Comparison of ENCODE assay signal across 8 mouse cellular contexts in the genomic region with DNA sequence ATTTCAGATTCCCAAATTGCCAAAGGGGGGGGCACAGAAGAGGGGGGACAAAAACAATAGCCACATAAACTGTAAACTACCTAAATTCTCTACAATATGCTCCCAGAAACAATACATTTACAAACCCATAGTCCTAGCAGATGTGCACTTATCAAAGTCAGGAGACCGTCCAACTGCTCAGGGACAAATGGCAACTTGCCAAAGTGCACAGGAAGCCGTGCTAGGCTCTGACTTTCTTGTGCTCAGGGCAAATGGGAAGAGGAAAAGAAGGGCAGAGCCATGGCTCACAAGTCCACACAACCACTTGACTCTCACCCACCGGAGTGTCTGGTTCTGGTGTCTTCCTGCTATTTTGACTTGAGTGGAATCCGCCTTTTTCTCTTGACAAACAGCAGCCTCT. TPM values are rescaled to one million over a fixed set of nuclear protein-coding genes. Genes with fewer than 3 reads are reported as not detected.
DNase-seq lines count a peak whose midpoint lies in the region; ATAC-seq lines count a peak whose summit lies in the region.

No protein-coding gene starts in this region.

- peaks cover 11% of the 10 kb centered on the region; the same call in 1 of the 2 replicates for H3K36me3 ChIP-seq in midbrain, embryonic 15.5 days (replicated peaks)
- H3K36me3 ChIP-seq in midbrain, embryonic 11.5 days (ENCODE audit: control insufficient read depth, insufficient read depth, low read length), result peaks cover 3% of the 10 kb centered on the region; the same call in 1 of the 2 replicates
- H3K36me3 ChIP-seq in hindbrain, embryonic 15.5 days, result peaks cover 22% of the 10 kb centered on the region
- H3K36me3 ChIP-seq in liver, embryonic 11.5 days (ENCODE audit: control insufficient read depth, insufficient read depth, low read length), result peaks cover 9% of the 10 kb centered on the region; the same call in 1 of the 2 replicates

- 64% methylated on average over 4 of the region's 4 CpGs for WGBS in midbrain, embryonic 15.5 days
- WGBS in midbrain, embryonic 11.5 days, result 80% methylated on average over 4 of the region's 4 CpGs
- 44% methylated on average over 4 of the region's 4 CpGs for WGBS in hindbrain, embryonic 15.5 days
- WGBS in liver, embryonic 11.5 days, result 48% methylated on average over 4 of the region's 4 CpGs

- H3K9me3 ChIP-seq in midbrain, embryonic 15.5 days, result no peaks in the 10 kb centered on the region
- no peaks in the 10 kb centered on the region for H3K9me3 ChIP-seq in midbrain, embryonic 11.5 days (ENCODE audit: control insufficient read depth, low read length)
- no peaks in the 10 kb centered on the region for H3K9me3 ChIP-seq in hindbrain, embryonic 15.5 days
- no peaks in the 10 kb centered on the region for H3K9me3 ChIP-seq in liver, embryonic 11.5 days (ENCODE audit: control insufficient read depth, low read length)

- H3K9ac ChIP-seq in midbrain, embryonic 15.5 days, result no peak overlapping the region
- H3K9ac ChIP-seq in midbrain, embryonic 11.5 days (ENCODE audit: low read length), result no peak overlapping the region
- H3K9ac ChIP-seq in hindbrain, embryonic 15.5 days, result no peak overlapping the region
- H3K9ac ChIP-seq in liver, embryonic 11.5 days (ENCODE audit: low read depth, low read length), result no peak overlapping the region

- H3K4me2 ChIP-seq in midbrain, embryonic 15.5 days, result no peak overlapping the region
- no peak overlapping the region for H3K4me2 ChIP-seq in midbrain, embryonic 11.5 days
- no peak overlapping the region for H3K4me2 ChIP-seq in hindbrain, embryonic 15.5 days
- no peak overlapping the region for H3K4me2 ChIP-seq in liver, embryonic 11.5 days

- DNase-seq in midbrain, embryonic 11.5 days (ENCODE audit: low spot score, missing footprints), result no peak
- DNase-seq in embryo, embryonic 11 days, result peak; percentile 65
- no peak for DNase-seq in liver, embryonic 11.5 days (ENCODE audit: low spot score)
- no peak for DNase-seq in natural killer cell, adult 2 months (ENCODE audit: low spot score in 2 of 2)
- DNase-seq in thymus, postnatal 25 days, result no peak

- H3K27me3 ChIP-seq in midbrain, embryonic 15.5 days (replicated peaks), result no peaks in the 10 kb centered on the region
- H3K27me3 ChIP-seq in midbrain, embryonic 11.5 days (ENCODE audit: control insufficient read depth, insufficient read depth, low read length), result no peaks in the 10 kb centered on the region
- H3K27me3 ChIP-seq in hindbrain, embryonic 15.5 days, result no peaks in the 10 kb centered on the region
- no peaks in the 10 kb centered on the region for H3K27me3 ChIP-seq in liver, embryonic 11.5 days (replicated peaks; ENCODE audit: control insufficient read depth, insufficient read depth, low read length)

- H3K4me1 ChIP-seq in midbrain, embryonic 15.5 days, result no peaks in the 10 kb centered on the region
- no peaks in the 10 kb centered on the region for H3K4me1 ChIP-seq in midbrain, embryonic 11.5 days (ENCODE audit: control insufficient read depth, insufficient read depth, low read length)
- H3K4me1 ChIP-seq in hindbrain, embryonic 15.5 days (replicated peaks), result peaks cover 35% of the 10 kb centered on the region
- H3K4me1 ChIP-seq in liver, embryonic 11.5 days (replicated peaks; ENCODE audit: control insufficient read depth, insufficient read depth, low read length), result peaks cover 30% of the 10 kb centered on the region

- ATAC-seq in midbrain, embryonic 15.5 days (replicated peaks), result no peak
- no peak for ATAC-seq in midbrain, embryonic 11.5 days (ENCODE audit: low FRiP score)
- no peak for ATAC-seq in hindbrain, embryonic 15.5 days (ENCODE audit: low FRiP score, low read depth)
- ATAC-seq in liver, embryonic 11.5 days (replicated peaks; ENCODE audit: low FRiP score), result no peak
- ATAC-seq in inflammation-experienced regulatory T-cells, adult 6 months, result no peak

- 0 out of 2 replicates have a peak overlapping the region, but pooled peaks have one; percentile 38 for H3K27ac ChIP-seq in midbrain, embryonic 15.5 days
- H3K27ac ChIP-seq in midbrain, embryonic 11.5 days (ENCODE audit: low read depth, low read length), result no peak overlapping the region
- H3K27ac ChIP-seq in hindbrain, embryonic 15.5 days (replicated peaks), result peak overlapping the region; percentile 53
- H3K27ac ChIP-seq in liver, embryonic 11.5 days (ENCODE audit: low read depth, low read length), result peak overlapping the region; percentile 11; the same call in 1 of the 2 replicates

- H3K4me3 ChIP-seq in midbrain, embryonic 15.5 days, result no peak overlapping the region
- H3K4me3 ChIP-seq in midbrain, embryonic 11.5 days (ENCODE audit: low read depth, low read length), result no peak overlapping the region
- H3K4me3 ChIP-seq in hindbrain, embryonic 15.5 days, result no peak overlapping the region
- H3K4me3 ChIP-seq in liver, embryonic 11.5 days (ENCODE audit: low read depth, low read length), result no peak overlapping the region

RNA-seq across cellular contexts. Expression of a gene that starts 43.6 kb away (rescaled TPM):
- polyA plus RNA-seq in midbrain, embryonic 15.5 days (2015; fragmentation: Nextera tagmentation; extraction: Ambion mirVana), result 10.8 and 11.2 TPM in 2 replicates
- 13.3 and 14.9 TPM in 2 replicates for polyA plus RNA-seq in midbrain, embryonic 11.5 days (2014; fragmentation: Nextera tagmentation; extraction: Ambion mirVana)
- 9.1 and 10.2 TPM in 2 replicates for polyA plus RNA-seq in hindbrain, embryonic 15.5 days (2015; fragmentation: Nextera tagmentation; extraction: Ambion mirVana)
- polyA plus RNA-seq in liver, embryonic 11.5 days (2014; fragmentation: Nextera tagmentation; extraction: Ambion mirVana), result 41.8 and 43.7 TPM in 2 replicates
- polyA plus RNA-seq in inflammation-experienced regulatory T-cells, adult 6 months (2017; shearing (Covaris generic)), result 10 to 100 TPM; 14.8 to 40.1 (median 36.0) TPM

RNA-seq across cellular contexts. Expression of a gene that starts 50.2 kb away (rescaled TPM):
- not detected in 2 replicates for polyA plus RNA-seq in midbrain, embryonic 15.5 days (2015; fragmentation: Nextera tagmentation; extraction: Ambion mirVana)
- polyA plus RNA-seq in midbrain, embryonic 11.5 days (2014; fragmentation: Nextera tagmentation; extraction: Ambion mirVana), result not detected in 2 replicates
- not detected in 2 replicates for polyA plus RNA-seq in hindbrain, embryonic 15.5 days (2015; fragmentation: Nextera tagmentation; extraction: Ambion mirVana)
- polyA plus RNA-seq in liver, embryonic 11.5 days (2014; fragmentation: Nextera tagmentation; extraction: Ambion mirVana), result 0.10 TPM in 1 of 2 replicates, not detected in the other
- polyA plus RNA-seq in inflammation-experienced regulatory T-cells, adult 6 months (2017; shearing (Covaris generic)), result 1 to 10 TPM in 1 of 3 experiments, under 1 TPM in 1, not detected in 1; 0.82 to 1.9 TPM
